Mouse (Mus musculus): ENCODE results near the gene Kpna1. TPM values are rescaled to one million over a fixed set of nuclear protein-coding genes. Genes with fewer than 3 reads are reported as not detected.
"Not testable (repeated sequence)": the region's sequence is repeated elsewhere in the genome, so short reads cannot be mapped to it uniquely, and the experiment has no call there.

The Kpna1 gene
- total RNA-seq, 2 experiments from 2014 or later: 113 to 121 TPM

GRCm38 (mm10) chr16:35984471-35984870, 5.9 kb downstream of the Kpna1 start:
- DNase-seq (ENCODE audit: low spot score in 2 of 2): no peak

GRCm38 (mm10) chr16:35987930-35988329, 9.4 kb downstream of the Kpna1 start:
- DNase-seq (ENCODE audit: low spot score in 2 of 2): no peak

- DNase-seq (ENCODE audit: low spot score in 2 of 2): no peak
These were observed 13.8 kb downstream of the Kpna1 start for GRCm38 (mm10) chr16:35992391-35992790.

GRCm38 (mm10) chr16:35993316-35993715, 14.8 kb downstream of the Kpna1 start:
- no peak for DNase-seq (ENCODE audit: low spot score in 2 of 2)

GRCm38 (mm10) chr16:35998852-35999251, 20.3 kb downstream of the Kpna1 start:
- DNase-seq (ENCODE audit: low spot score in 2 of 2): not testable (repeated sequence)

- DNase-seq (ENCODE audit: low spot score in 2 of 2): no peak
These were observed 29.8 kb downstream of the Kpna1 start for GRCm38 (mm10) chr16:36008396-36008795.

- no peak for DNase-seq (ENCODE audit: low spot score in 2 of 2)
These were observed 37.8 kb downstream of the Kpna1 start for GRCm38 (mm10) chr16:36016335-36016734.

GRCm38 (mm10) chr16:36028120-36028519, 49.6 kb downstream of the Kpna1 start:
- not testable (repeated sequence) for DNase-seq (ENCODE audit: low spot score in 2 of 2)

GRCm38 (mm10) chr16:36040640-36041624, 62.4 kb downstream of the Kpna1 start, which contains the start of gene Wdr5b:
Gene Wdr5b (plus strand): TSS chr16:36041190.
- DNase-seq (ENCODE audit: low spot score in 2 of 2): peak; percentile 89 to 97

GRCm38 (mm10) chr16:36041625-36042020, 63.1 kb downstream of the Kpna1 start:
- DNase-seq (ENCODE audit: low spot score in 2 of 2): no peak

- DNase-seq (ENCODE audit: low spot score in 2 of 2): no peak
These were observed 64.5 kb downstream of the Kpna1 start for GRCm38 (mm10) chr16:36043073-36043472.

GRCm38 (mm10) chr16:36043964-36044363, 65.4 kb downstream of the Kpna1 start:
- DNase-seq (ENCODE audit: low spot score in 2 of 2): no peak

GRCm38 (mm10) chr16:36047538-36047937, 69.0 kb downstream of the Kpna1 start:
- no peak for DNase-seq (ENCODE audit: low spot score in 2 of 2)

GRCm38 (mm10) chr16:36051491-36051890, 72.9 kb downstream of the Kpna1 start:
- DNase-seq (ENCODE audit: low spot score in 2 of 2): no peak

GRCm38 (mm10) chr16:36053524-36054275, 75.2 kb downstream of the Kpna1 start:
- no peak for DNase-seq (ENCODE audit: low spot score in 2 of 2)

- DNase-seq (ENCODE audit: low spot score in 2 of 2): no peak
These were observed 76.4 kb downstream of the Kpna1 start for GRCm38 (mm10) chr16:36054920-36055319.

- no peak for DNase-seq (ENCODE audit: low spot score in 2 of 2)
These were observed 77.9 kb downstream of the Kpna1 start for GRCm38 (mm10) chr16:36056416-36056815.

- DNase-seq (ENCODE audit: low spot score in 2 of 2): no peak
These were observed 79.5 kb downstream of the Kpna1 start for GRCm38 (mm10) chr16:36057933-36058475.

GRCm38 (mm10) chr16:36062534-36062933, 84.0 kb downstream of the Kpna1 start:
- not testable (repeated sequence) for DNase-seq (ENCODE audit: low spot score in 2 of 2)

GRCm38 (mm10) chr16:36063315-36063714, 84.8 kb downstream of the Kpna1 start:
- DNase-seq (ENCODE audit: low spot score in 2 of 2): no peak

GRCm38 (mm10) chr16:36064904-36065303, 86.4 kb downstream of the Kpna1 start:
- no peak for DNase-seq (ENCODE audit: low spot score in 2 of 2)

GRCm38 (mm10) chr16:36067694-36068093, 89.1 kb downstream of the Kpna1 start:
- DNase-seq (ENCODE audit: low spot score in 2 of 2): no peak
